Comparison of ENCODE assay signal across 9 mouse cellular contexts in genomic region chr15:31673038-31673437, GRCm38 (mm10).
DNase-seq lines count a peak whose midpoint lies in the region; ATAC-seq and TF ChIP-seq lines count a peak whose summit lies in the region.
"Had no signal": no experiment of that assay in that cellular context is flagged by ENCODE, and none has a peak within 500 bp of the region (broad histone marks: within the 10 kb centered on the region; RNA-seq: fewer than 3 reads in every experiment).

No protein-coding gene starts in this region.

- H3K4me3 ChIP-seq in hindbrain, embryonic 13.5 days = no peak overlapping the region
- H3K4me3 ChIP-seq in hindbrain, embryonic 10.5 days = no peak overlapping the region
- no peak overlapping the region for H3K4me3 ChIP-seq in embryonic fibroblast, embryonic 13.5 days (ENCODE audit: insufficient read depth, low read length)

- H3K9ac ChIP-seq in hindbrain, embryonic 13.5 days = no peak overlapping the region

- no peak overlapping the region for H3K4me2 ChIP-seq in hindbrain, embryonic 13.5 days

- peak; percentile 5; the same call in 1 of the 2 replicates for TF ChIP-seq CTCF in embryonic fibroblast, embryonic 13.5 days (IDR thresholded peaks at IDR 0.05; ENCODE audit: borderline replicate concordance, insufficient read depth, low read length)

- H3K27me3 ChIP-seq in hindbrain, embryonic 13.5 days = no peaks in the 10 kb centered on the region
- H3K27me3 ChIP-seq in hindbrain, embryonic 10.5 days (ENCODE audit: insufficient read depth, poor library complexity, severe bottlenecking) = no peaks in the 10 kb centered on the region

- no peak for DNase-seq in hindbrain, embryonic 10.5 days (ENCODE audit: low spot score)
- peak; percentile 4 for DNase-seq in right cerebral cortex, adult 18-20 months
- DNase-seq in right cerebral cortex, postnatal 10 days (ENCODE audit: low spot score in 2 of 2) = no peak
- DNase-seq in ovary, adult 18-20 months (ENCODE audit: low spot score) = no peak
- DNase-seq: thymus, postnatal 14 days had no signal

- H3K36me3 ChIP-seq in hindbrain, embryonic 13.5 days = no peaks in the 10 kb centered on the region
- no peaks in the 10 kb centered on the region for H3K36me3 ChIP-seq in hindbrain, embryonic 10.5 days

- peak; percentile 43; the same call in 1 of the 2 replicates for ATAC-seq in hindbrain, embryonic 13.5 days (ENCODE audit: low FRiP score)
- ATAC-seq in activated CD4-positive, CD25-positive, alpha-beta regulatory T cell, adult 4 months = no peak
- ATAC-seq in megakaryocyte, adult 5-6 weeks (ENCODE audit: poor library complexity, severe bottlenecking) = no peak

- H3K9me3 ChIP-seq in hindbrain, embryonic 13.5 days = no peaks in the 10 kb centered on the region
- H3K9me3 ChIP-seq in hindbrain, embryonic 10.5 days = no peaks in the 10 kb centered on the region

- no peak for TF ChIP-seq POLR2A in embryonic fibroblast, embryonic 13.5 days (IDR thresholded peaks at IDR 0.05; ENCODE audit: low read depth, low read length)

- H3K4me1 ChIP-seq in hindbrain, embryonic 13.5 days (replicated peaks) = no peaks in the 10 kb centered on the region
- H3K4me1 ChIP-seq in hindbrain, embryonic 10.5 days (replicated peaks) = no peaks in the 10 kb centered on the region
- no peaks in the 10 kb centered on the region for H3K4me1 ChIP-seq in embryonic fibroblast, embryonic 13.5 days (ENCODE audit: control insufficient read depth, insufficient read depth, low read length)

- WGBS in hindbrain, embryonic 13.5 days = 52% methylated on average over 5 of the region's 5 CpGs
- WGBS in hindbrain, embryonic 10.5 days = 50% methylated on average over 5 of the region's 5 CpGs

- H3K27ac ChIP-seq in hindbrain, embryonic 13.5 days = no peak overlapping the region
- no peak overlapping the region for H3K27ac ChIP-seq in hindbrain, embryonic 10.5 days
- H3K27ac ChIP-seq in embryonic fibroblast, embryonic 13.5 days (ENCODE audit: insufficient read depth, low read length) = no peak overlapping the region
